Mouse (Mus musculus) ES-E14 (cell line): ENCODE data around the gene Vipas39.

Experiments
- CHD2 ChIP-seq: IDR thresholded peaks from 2 replicates; pipeline ENCODE4 v1.6.1; 2014; ENCODE audit warnings: mild to moderate bottlenecking, low read depth, low read length, inconsistent platforms
- HCFC1 ChIP-seq: IDR thresholded peaks from 2 replicates; pipeline ENCODE4 v1.6.1; 2012; ENCODE audit warnings: low read length, inconsistent platforms, borderline replicate concordance; ENCODE audit not compliant: insufficient read depth
- MAFK ChIP-seq: IDR thresholded peaks from 2 replicates; pipeline ENCODE4 v1.6.1; 2014; ENCODE audit warnings: mild to moderate bottlenecking, low read depth, low read length, inconsistent platforms; ENCODE audit not compliant: insufficient read depth
- ZC3H11A ChIP-seq: IDR thresholded peaks from 2 replicates; pipeline ENCODE4 v1.6.1; 2012; ENCODE audit warnings: low read depth, mild to moderate bottlenecking, inconsistent platforms, low read length, borderline replicate concordance
- ZNF384 ChIP-seq: IDR thresholded peaks from 2 replicates; pipeline ENCODE4 v1.6.1; 2012; ENCODE audit warnings: low read depth, low read length, inconsistent platforms

GRCm38 (mm10) chr12:87201694-87202093, 64.4 kb downstream of the Vipas39 start:
- TF ChIP-seq HCFC1 = no peak
- no peak for TF ChIP-seq MAFK
- no peak for TF ChIP-seq CHD2
- TF ChIP-seq ZC3H11A = no peak
- TF ChIP-seq ZNF384 = no peak
